Mouse (Mus musculus) embryonic stem cell, embryonic (primary cell): ENCODE data around the gene Rab37.

Experiments used
- CTCF ChIA-PET, 4 experiments: fragments of 300-600 bp in 2 of 4; fragments of 350-600 bp in 2 of 4; sonication (Branson Sonifier 250); formaldehyde crosslinking; loops; one replicate each; lab custom pipeline; 2022; ENCODE audit warnings: inconsistent platforms in 2 of 4; lab: Charles Lee
- POLR2A ChIA-PET, 4 experiments: fragments of 300-600 bp in 2 of 4; fragments of 350-600 bp in 2 of 4; sonication (Branson Sonifier 250); formaldehyde crosslinking; loops; one replicate each; lab custom pipeline; 2022; ENCODE audit warnings: antibody characterized with exemption in 4 of 4, inconsistent platforms in 1 of 4; lab: Charles Lee

The Rab37 gene

GRCm38 (mm10) chr11:115164341-115164975 is 73.2 kb downstream of the Rab37 start:
- CTCF ChIA-PET = interaction anchor here (0.5 to 4.8 kb wide), 22 partner anchors 9 to 448 kb away, joined by 3 to 51 read pairs (median 5); partner anchors contain the start of genes Grin2c (in 1 of the 4), Mif4gd (in 1 of the 4), Nat9 (in 1 of the 4) and Nt5c (in 1 of the 4)
- POLR2A ChIA-PET = interaction anchor here (0.6 to 5.2 kb wide), 53 partner anchors 8 to 448 kb away, joined by 3 to 67 read pairs (median 6); partner anchors contain the start of genes Fads6 (in 2 of the 4), Fdxr (in 2 of the 4), Grin2c (in 2 of the 4) and Nat9 (in 2 of the 4)

- ChIA-PET CTCF (interaction anchor here in 1 of 4 experiments (0.6 to 4.8 kb wide), 5 partner anchors 12 to 190 kb away, joined by 3 to 51 read pairs (median 11); partner anchors contain the start of genes Nat9 and Tmem104), POLR2A (interaction anchor here (1.3 to 5.2 kb wide), 19 partner anchors 8 to 349 kb away, joined by 3 to 67 read pairs (median 10); partner anchors contain the start of genes Nat9 (in 2 of the 4), Tmem104 (in 2 of the 4), Fads6 (in 1 of the 4) and Jpt1 (in 1 of the 4))
Measured at GRCm38 (mm10) chr11:115164976-115165374, 73.7 kb downstream of the Rab37 start.

GRCm38 (mm10) chr11:115166776-115167175 is 75.5 kb downstream of the Rab37 start:
- ChIA-PET CTCF (interaction anchor here in 2 of 4 experiments (0.6 to 1.4 kb wide), 3 partner anchors 15 to 36 kb away, joined by 5 to 6 read pairs (median 5); no protein-coding TSS in a partner anchor), POLR2A (interaction anchor here in 3 of 4 experiments (0.6 to 2.7 kb wide), 12 partner anchors 8 to 118 kb away, joined by 3 to 10 read pairs (median 4); partner anchors contain the start of genes Fdxr (in 1 of the 3), Nat9 (in 1 of the 3) and Tmem104 (in 1 of the 3))

- ChIA-PET POLR2A (interaction anchor here (0.6 to 2.7 kb wide), 13 partner anchors 8 to 267 kb away, joined by 3 to 10 read pairs (median 4); partner anchors contain the start of genes Fdxr (in 1 of the 4), Nat9 (in 1 of the 4) and Tmem104 (in 1 of the 4)), CTCF (interaction anchor here in 3 of 4 experiments (0.6 to 1.8 kb wide), 6 partner anchors 14 to 87 kb away, joined by 3 to 6 read pairs (median 5); no protein-coding TSS in a partner anchor)
Measured at GRCm38 (mm10) chr11:115167631-115168249, 76.5 kb downstream of the Rab37 start.

- ChIA-PET CTCF (interaction anchor here in 1 of 4 experiments (1.7 kb wide), 1 partner anchor 88 kb away, joined by 4 read pairs; no protein-coding TSS in a partner anchor), POLR2A (interaction anchor here in 1 of 4 experiments (0.6 to 0.9 kb wide), 2 partner anchors 9 to 236 kb away, joined by 3 read pairs; no protein-coding TSS in a partner anchor)
Measured at GRCm38 (mm10) chr11:115169430-115169829, 78.2 kb downstream of the Rab37 start.

DNA sequence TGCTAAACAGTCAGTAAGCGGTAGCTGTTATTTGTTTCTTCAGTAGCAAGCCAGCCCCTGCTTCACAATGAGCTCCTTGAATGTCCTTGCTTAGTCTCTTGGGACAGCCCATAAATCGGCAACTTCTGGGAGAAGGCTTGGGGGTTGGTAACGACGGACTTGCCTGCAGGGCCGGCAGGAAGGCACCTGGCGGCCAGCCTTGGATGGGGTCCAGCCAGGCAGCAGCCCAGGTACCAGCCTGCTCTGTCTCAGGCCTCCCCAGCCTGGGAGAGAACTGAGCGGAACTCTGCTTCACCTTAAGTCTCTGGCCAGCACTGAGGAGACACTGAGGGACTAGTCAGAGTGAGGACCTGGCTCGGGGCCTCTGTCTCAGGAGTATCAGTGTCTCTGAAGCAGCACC is 79.9 kb downstream of the Rab37 start:
- CTCF ChIA-PET = no interaction called here
- POLR2A ChIA-PET = interaction anchor here in 3 of 4 experiments (0.5 to 5.7 kb wide), 8 partner anchors 9 to 480 kb away, joined by 3 to 49 read pairs (median 4); partner anchors contain the start of genes Fdxr (in 1 of the 3), Slc9a3r1 (in 1 of the 3) and Tmem104 (in 1 of the 3)

DNA sequence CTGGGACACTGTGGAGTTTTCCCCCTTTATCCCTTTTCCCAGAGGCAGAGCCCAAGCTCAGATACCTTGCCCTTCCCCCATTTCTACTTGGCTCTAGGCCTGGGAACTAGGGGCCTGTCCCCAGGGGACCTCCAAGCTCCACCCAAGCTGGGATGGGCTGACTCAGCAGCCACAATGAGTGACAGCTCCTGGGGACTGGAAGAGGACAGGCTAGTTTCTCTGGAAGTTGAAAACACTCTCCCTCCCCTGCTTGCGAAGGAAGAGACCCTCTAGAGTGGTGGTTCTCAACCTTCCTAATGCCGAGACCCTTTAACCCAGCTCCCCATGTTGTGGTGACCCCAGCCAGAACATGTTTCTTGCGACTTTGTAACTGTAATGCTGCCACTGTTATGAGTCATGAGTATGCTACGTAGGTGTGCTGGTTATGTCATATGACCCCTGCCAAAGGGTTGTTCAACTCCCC is 81.6 kb downstream of the Rab37 start:
- ChIA-PET CTCF (interaction anchor here (0.7 to 2.3 kb wide), 12 partner anchors 10 to 92 kb away, joined by 3 to 18 read pairs (median 4); partner anchors contain the start of gene Slc9a3r1 (in 1 of the 4)), POLR2A (interaction anchor here (0.7 to 5.7 kb wide), 19 partner anchors 9 to 341 kb away, joined by 3 to 67 read pairs (median 5); partner anchors contain the start of genes Fdxr (in 3 of the 4), Slc9a3r1 (in 3 of the 4), Jpt1 (in 1 of the 4) and Nat9 (in 1 of the 4))

DNA sequence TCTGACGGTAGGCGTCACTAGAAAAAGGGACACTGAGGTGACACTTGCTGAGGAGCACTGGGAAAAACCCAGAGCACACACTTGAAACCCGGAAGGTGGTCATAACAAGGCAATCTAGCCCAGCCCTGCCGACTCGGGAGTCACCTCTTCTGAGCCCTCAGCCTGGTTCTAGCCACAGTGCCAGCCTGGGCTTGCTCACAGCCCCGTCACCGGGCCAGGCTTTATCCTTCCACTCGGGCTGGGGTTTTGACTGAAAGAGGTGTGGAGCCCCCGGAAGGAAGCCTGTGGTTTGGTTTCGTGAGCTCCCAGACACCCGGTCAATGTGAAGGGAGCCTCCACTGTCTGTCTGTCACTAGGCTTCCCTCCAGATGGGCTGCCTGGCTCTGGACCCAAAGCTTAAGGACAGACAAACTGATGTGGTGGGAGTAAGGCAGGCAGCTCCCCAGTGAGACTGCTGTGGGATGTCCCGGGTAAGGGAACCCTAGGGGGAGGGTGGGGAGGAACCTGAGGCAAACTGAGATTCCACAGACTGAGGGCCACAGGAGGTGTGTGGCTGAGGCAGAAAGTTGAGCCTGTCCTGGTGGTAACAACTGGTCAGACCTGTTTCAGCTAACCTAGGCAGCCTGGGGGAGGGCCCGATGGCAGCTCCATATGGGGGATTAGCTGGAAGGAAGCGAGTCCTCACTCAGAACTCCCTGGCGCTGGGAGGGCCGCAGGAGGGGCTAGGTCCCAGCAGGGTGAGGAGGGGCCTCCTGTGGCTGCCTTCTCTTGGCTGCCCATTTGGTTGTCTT is 82.5 kb downstream of the Rab37 start:
- POLR2A ChIA-PET = interaction anchor here in 3 of 4 experiments (0.6 to 5.7 kb wide), 14 partner anchors 8 to 422 kb away, joined by 3 to 67 read pairs (median 4); partner anchors contain the start of genes Slc9a3r1 (in 3 of the 3), Fdxr (in 2 of the 3), Grin2c (in 1 of the 3) and Tmem104 (in 1 of the 3)
- CTCF ChIA-PET = interaction anchor here (0.7 to 2.3 kb wide), 13 partner anchors 8 to 354 kb away, joined by 3 to 18 read pairs (median 4); partner anchors contain the start of genes Nat9 (in 1 of the 4), Slc9a3r1 (in 1 of the 4) and Tmem104 (in 1 of the 4)

GRCm38 (mm10) chr11:115176399-115177190 is 85.4 kb downstream of the Rab37 start:
- ChIA-PET POLR2A (interaction anchor here in 3 of 4 experiments (1.2 to 5.7 kb wide), 7 partner anchors 9 to 100 kb away, joined by 3 to 67 read pairs (median 6); partner anchors contain the start of genes Slc9a3r1 (in 3 of the 3) and Fdxr (in 1 of the 3)), CTCF (interaction anchor here (0.6 to 2.4 kb wide), 7 partner anchors 16 to 296 kb away, joined by 3 to 7 read pairs (median 4); no protein-coding TSS in a partner anchor)

GRCm38 (mm10) chr11:115177559-115178195 is 86.4 kb downstream of the Rab37 start:
- ChIA-PET POLR2A (interaction anchor here in 3 of 4 experiments (0.6 to 2.8 kb wide), 6 partner anchors 10 to 120 kb away, joined by 3 to 10 read pairs (median 4); partner anchors contain the start of genes Fads6 (in 1 of the 3), Nat9 (in 1 of the 3), Slc9a3r1 (in 1 of the 3) and Tmem104 (in 1 of the 3)), CTCF (interaction anchor here in 3 of 4 experiments (0.6 to 2.0 kb wide), 4 partner anchors 17 to 142 kb away, joined by 3 to 7 read pairs (median 4); no protein-coding TSS in a partner anchor)

GRCm38 (mm10) chr11:115178766-115179165 is 87.5 kb downstream of the Rab37 start:
- POLR2A ChIA-PET = interaction anchor here in 1 of 4 experiments (1.3 kb wide), 1 partner anchor 15 kb away, joined by 4 read pairs; the partner anchor contains the start of gene Slc9a3r1

GRCm38 (mm10) chr11:115179191-115179590 is 88.0 kb downstream of the Rab37 start:
- ChIA-PET CTCF (no interaction called here), POLR2A (no interaction called here)

More at GRCm38 (mm10) chr11:115178766-115179165, 87.5 kb downstream of the Rab37 start:
- CTCF ChIA-PET = no interaction called here

GRCm38 (mm10) chr11:115179881-115180280 is 88.7 kb downstream of the Rab37 start:
- CTCF ChIA-PET = interaction anchor here in 1 of 4 experiments (0.8 kb wide), 1 partner anchor 26 kb away, joined by 3 read pairs; no protein-coding TSS in a partner anchor

DNA sequence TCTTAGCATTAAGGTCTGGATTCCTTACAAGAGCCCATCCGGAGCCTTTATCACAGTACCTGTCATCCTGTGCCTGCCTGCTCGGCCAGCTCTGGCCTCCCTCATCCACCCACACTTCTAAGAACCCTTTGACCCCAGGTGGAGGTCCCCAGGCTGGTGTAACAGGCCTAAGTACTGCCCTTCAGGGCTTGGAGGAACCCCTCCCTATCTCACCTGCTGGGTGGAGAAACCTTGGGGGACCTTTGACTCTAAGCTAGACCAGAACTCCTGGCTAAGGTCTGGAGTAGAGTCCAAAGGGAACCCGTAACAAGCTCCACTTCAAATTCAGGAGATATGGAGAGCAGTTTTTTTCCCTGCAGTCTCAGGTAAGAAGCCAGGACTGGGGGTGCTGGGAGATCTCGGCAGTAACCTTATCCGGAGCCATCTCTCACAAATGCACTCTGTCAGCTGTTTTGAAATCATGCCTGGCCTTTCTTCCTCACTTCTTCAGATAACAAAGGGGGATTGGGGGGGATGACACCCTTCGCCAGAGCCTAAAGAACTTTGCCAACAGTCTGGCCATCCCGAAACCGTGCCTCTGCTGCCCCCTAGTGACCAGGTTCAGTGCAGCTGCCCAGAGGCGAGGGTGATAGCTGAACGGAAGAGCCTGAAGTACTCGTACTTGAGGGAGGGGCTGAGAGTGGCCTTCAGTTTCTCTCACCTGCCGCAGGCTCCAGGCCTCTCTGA is 90.8 kb downstream of the Rab37 start:
- POLR2A ChIA-PET = interaction anchor here in 3 of 4 experiments (0.9 to 8.0 kb wide), 10 partner anchors 8 to 95 kb away, joined by 3 to 57 read pairs (median 4); partner anchors contain the start of genes Slc9a3r1 (in 3 of the 3), Fdxr (in 1 of the 3) and Rab37 (in 1 of the 3)

More at GRCm38 (mm10) chr11:115179881-115180280, 88.7 kb downstream of the Rab37 start:
- POLR2A ChIA-PET = no interaction called here

More for the DNA sequence above, 90.8 kb downstream of the Rab37 start:
- CTCF ChIA-PET = interaction anchor here (0.5 to 3.2 kb wide), 46 partner anchors 8 to 735 kb away, joined by 3 to 46 read pairs (median 4); partner anchors contain the start of genes Slc9a3r1 (in 4 of the 4), Fdxr (in 1 of the 4), Grin2c (in 1 of the 4) and Rab37 (in 1 of the 4)
